Mouse (Mus musculus) heart, embryonic 15.5 days (tissue): ENCODE measurements around the gene Acaca. TPM values are rescaled to one million over a fixed set of nuclear protein-coding genes. Genes with fewer than 3 reads are reported as not detected.
"Not testable (repeated sequence)": the region's sequence is repeated elsewhere in the genome, so short reads cannot be mapped to it uniquely, and the experiment has no call there.

Experiments used
- ATAC-seq: fragments of 200-750 bp; cut with Nextera tagmentation; replicated peaks from 2 replicates; pipeline ENCODE4 v1.8.0; 2017; ENCODE audit warnings: low read depth, moderate TSS enrichment; ENCODE audit not compliant: insufficient number of reproducible peaks, insufficient read depth, low FRiP score
- H3K27ac ChIP-seq: fragments of 300-500 bp; sonication (generic); 2 replicates; pipeline ENCODE4 v1.5.1; 2015; ENCODE audit warnings: mild to moderate bottlenecking, inconsistent platforms
- H3K27me3 ChIP-seq: fragments of 300-500 bp; sonication (generic); 2 replicates; pipeline ENCODE4 v1.6.1; 2015; ENCODE audit warnings: inconsistent platforms
- H3K36me3 ChIP-seq: fragments of 300-500 bp; sonication (generic); 2 replicates; pipeline ENCODE4 v1.6.1; 2015; ENCODE audit warnings: mild to moderate bottlenecking, inconsistent platforms
- H3K4me1 ChIP-seq: fragments of 300-500 bp; sonication (generic); replicated peaks from 2 replicates; pipeline ENCODE4 v1.6.1; 2015; ENCODE audit warnings: inconsistent platforms
- H3K4me2 ChIP-seq: fragments of 300-500 bp; sonication (generic); 2 replicates; pipeline ENCODE4 v1.6.1; 2015; ENCODE audit warnings: inconsistent platforms, mild to moderate bottlenecking, moderate library complexity
- H3K4me3 ChIP-seq: fragments of 300-500 bp; sonication (generic); 2 replicates; pipeline ENCODE4 v1.5.1; 2015; ENCODE audit warnings: mild to moderate bottlenecking, inconsistent platforms
- H3K9ac ChIP-seq: fragments of 300-500 bp; sonication (generic); 2 replicates; pipeline ENCODE4 v1.6.1; 2015; ENCODE audit warnings: mild to moderate bottlenecking, inconsistent platforms
- H3K9me3 ChIP-seq: fragments of 300-500 bp; sonication (generic); replicated peaks from 2 replicates; pipeline ENCODE4 v1.6.1; 2016; ENCODE audit warnings: inconsistent platforms
- WGBS: fragments of 180-500 bp; shearing (Covaris S2); methylation state at CpG from one replicate; pipeline ENCODE4 v1.1.7; 2015; ENCODE audit warnings: mixed read lengths; 5-methylcytosine and 5-hydroxymethylcytosine counted together
- polyA plus RNA-seq: library from polyadenylated mRNA; unstranded; fragments of >200 nt; fragmentation: Nextera tagmentation; extraction: Ambion mirVana; gene quantifications from 2 replicates; pipeline ENCODE4 v1.2.1, GENCODE M21; 2015

The Acaca gene
- polyA plus RNA-seq, 1 experiment from 2014 or later: 5.9 TPM

DNA sequence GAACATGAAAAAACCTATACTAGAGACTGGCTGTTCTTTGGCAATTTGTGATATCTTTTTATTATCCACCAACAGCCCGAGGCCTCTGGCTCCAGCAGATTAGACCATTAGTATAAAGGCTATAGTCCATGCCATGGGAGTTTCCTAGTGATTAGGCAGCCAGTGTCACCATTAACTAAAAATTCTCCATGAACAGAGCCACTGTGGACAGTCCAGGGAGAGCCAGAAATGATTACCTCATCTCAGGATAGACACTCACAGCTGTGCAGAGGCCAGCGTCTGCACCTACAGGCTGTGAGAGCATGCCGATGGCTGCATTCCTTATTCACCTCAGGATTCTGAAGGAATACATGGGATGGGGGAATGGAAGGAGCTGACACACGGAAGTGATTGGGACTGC, 243.7 kb downstream of the Acaca start:
- Histone ChIP-seq H3K36me3 (0 out of 2 replicates have a peak, but pooled peaks cover 4% of the 10 kb centered on the region), H3K4me1 (no peaks in the 10 kb centered on the region), H3K27ac (no peak overlapping the region), H3K27me3 (no peaks in the 10 kb centered on the region), H3K9me3 (no peaks in the 10 kb centered on the region), H3K9ac (no peak overlapping the region), H3K4me3 (no peak overlapping the region), H3K4me2 (no peak overlapping the region)
- 76% methylated on average over 4 of the region's 4 CpGs for WGBS
- no peak for ATAC-seq

DNA sequence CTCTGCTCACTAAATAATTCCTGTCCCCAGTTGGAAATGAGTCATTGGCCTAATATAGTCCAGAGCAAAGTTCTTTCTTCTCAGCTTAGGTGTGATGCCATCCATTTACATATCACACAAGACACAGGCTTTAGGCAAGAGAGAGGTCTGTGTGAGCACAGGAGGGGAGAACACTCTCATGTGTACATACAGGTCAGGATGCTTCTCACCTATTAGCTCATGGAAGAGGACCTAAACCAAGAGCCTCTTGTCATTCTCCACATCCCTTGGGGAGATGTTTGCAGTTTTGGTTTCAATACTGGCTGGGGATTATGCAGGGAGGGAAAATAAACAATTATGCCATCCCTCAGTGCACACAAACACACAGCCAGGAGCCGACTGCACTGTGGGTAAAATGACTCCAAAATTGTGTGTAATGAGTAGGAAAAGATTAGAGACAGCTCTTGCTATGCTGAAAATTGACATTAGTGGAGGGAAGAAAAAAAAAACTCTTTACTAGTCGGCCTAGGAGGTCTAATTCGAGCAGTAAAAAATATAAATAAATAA, 246.6 kb downstream of the Acaca start:
- 81% methylated on average over 3 of the region's 3 CpGs for WGBS
- Histone ChIP-seq H3K4me1 (no peaks in the 10 kb centered on the region), H3K36me3 (0 out of 2 replicates have a peak, but pooled peaks cover 4% of the 10 kb centered on the region), H3K4me3 (no peak overlapping the region), H3K27me3 (no peaks in the 10 kb centered on the region), H3K9ac (no peak overlapping the region), H3K9me3 (no peaks in the 10 kb centered on the region), H3K27ac (no peak overlapping the region), H3K4me2 (no peak overlapping the region)
- ATAC-seq: no peak

DNA sequence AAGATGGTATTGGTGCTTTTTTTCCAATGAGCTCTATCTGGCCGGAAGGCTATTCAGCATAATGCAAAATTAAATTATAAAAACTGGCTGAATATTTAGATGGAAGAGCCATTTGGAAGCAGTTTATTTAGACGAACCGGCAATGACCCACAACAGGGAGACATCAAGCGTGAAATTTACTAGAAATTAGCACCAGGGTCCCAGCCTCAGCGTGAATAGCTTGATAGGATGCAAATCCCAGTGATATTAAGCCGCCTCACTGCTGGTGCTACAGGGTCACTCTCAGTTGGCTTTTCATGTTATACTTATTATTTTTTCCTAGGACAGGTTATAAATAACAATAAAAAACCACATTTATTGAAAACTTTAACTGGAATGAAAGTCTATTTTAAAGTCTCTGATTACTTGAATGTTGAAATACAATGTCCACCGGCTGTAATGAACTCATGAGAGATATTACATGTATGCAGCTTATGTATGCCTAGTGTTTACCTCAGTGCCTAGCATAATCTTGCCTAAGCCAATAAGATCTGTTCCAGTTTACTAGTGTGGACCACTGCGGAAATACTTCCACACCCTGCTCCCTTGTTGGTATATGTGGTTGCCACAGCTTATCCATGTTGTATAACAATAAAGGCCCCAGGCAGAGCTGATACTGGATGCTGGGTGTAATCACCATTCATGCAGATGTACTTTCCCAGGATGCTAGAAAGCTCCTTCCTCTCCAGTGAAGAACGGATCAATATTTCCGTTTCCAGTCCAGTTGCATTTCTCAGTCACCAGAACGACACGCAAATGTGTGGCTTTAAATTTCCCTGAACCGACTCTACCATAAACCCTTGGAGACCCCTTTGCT, 247.3 kb downstream of the Acaca start:
- Histone ChIP-seq H3K36me3 (0 out of 2 replicates have a peak, but pooled peaks cover 4% of the 10 kb centered on the region), H3K4me1 (no peaks in the 10 kb centered on the region), H3K9ac (no peak overlapping the region), H3K4me2 (no peak overlapping the region), H3K27ac (no peak overlapping the region), H3K27me3 (no peaks in the 10 kb centered on the region), H3K4me3 (no peak overlapping the region), H3K9me3 (no peaks in the 10 kb centered on the region)
- WGBS: 89% methylated on average over 13 of the region's 13 CpGs
- ATAC-seq: no peak

DNA sequence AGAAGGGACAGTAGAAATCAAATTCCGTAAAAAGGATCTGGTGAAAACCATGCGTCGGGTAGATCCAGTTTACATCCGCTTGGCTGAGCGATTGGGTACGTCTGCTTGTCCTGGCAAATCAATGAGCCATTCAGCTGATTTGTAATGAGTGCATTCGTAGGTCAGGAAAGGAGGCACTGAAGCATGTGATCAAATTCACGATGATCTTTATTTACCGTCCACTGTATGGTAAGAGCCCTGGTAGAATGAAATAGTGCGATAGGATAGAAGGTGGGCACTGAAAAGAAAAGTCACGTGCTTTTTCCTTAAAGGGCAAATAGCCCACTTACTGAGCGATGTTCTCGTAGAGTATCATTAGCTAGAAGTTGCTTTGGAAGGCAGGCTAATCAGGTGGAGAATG, 253.0 kb downstream of the Acaca start:
- no peak overlapping the region for H3K4me3 ChIP-seq
- 87% methylated on average over 13 of the region's 13 CpGs for WGBS

DNA sequence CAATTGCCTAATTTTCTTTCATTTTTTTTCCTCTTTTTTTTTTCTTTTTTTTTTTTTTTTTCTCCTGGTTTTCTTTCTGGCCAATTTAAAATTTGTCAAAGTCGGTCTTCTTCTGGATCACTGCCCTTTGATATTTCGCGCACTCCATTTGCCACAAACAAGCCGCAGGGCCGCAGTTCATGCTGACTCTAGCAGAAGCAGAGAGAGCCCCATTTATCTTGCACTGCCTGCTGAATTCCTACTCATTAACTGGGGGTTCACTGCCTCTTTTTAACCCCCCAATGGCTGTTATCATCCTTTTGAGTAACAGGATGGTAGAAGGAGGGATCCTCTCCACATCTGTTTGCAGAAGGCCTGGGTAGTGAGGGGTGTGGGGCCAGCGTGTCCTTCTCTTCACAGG, 254.4 kb downstream of the Acaca start:
- Histone ChIP-seq H3K4me3 (no peak overlapping the region), H3K36me3 (0 out of 2 replicates have a peak, but pooled peaks cover 8% of the 10 kb centered on the region), H3K9ac (no peak overlapping the region), H3K27ac (no peak overlapping the region), H3K4me2 (no peak overlapping the region), H3K4me1 (peaks cover 8% of the 10 kb centered on the region), H3K9me3 (no peaks in the 10 kb centered on the region), H3K27me3 (no peaks in the 10 kb centered on the region)
- ATAC-seq: no peak
- 88% methylated on average over 6 of the region's 6 CpGs for WGBS

More for the DNA sequence above, 253.0 kb downstream of the Acaca start:
- H3K27ac ChIP-seq: no peak overlapping the region
- 0 out of 2 replicates have a peak, but pooled peaks cover 8% of the 10 kb centered on the region for H3K36me3 ChIP-seq
- H3K9me3 ChIP-seq: no peaks in the 10 kb centered on the region
- no peak overlapping the region for H3K9ac ChIP-seq
- no peaks in the 10 kb centered on the region for H3K27me3 ChIP-seq
- H3K4me2 ChIP-seq: no peak overlapping the region
- H3K4me1 ChIP-seq: no peaks in the 10 kb centered on the region
- ATAC-seq: no peak

DNA sequence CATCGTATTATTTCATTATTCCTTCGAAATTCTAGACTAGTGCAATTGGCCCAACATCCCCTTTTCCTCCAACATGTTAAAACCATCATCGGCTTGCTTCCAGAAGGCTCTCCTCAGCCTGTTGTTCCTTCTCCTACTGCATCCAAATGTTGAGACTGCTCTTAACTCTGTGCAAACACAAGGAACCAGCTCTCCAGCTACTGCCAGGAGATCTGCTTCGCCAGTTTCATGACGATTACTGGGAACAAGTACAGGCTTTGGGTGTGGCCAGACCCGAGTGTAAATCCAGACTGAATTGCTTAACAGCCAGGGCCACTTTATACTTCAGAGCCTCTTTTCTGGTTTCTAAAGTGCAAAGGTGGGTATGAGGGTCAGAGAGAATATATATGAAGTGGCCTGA, 259.9 kb downstream of the Acaca start:
- Histone ChIP-seq H3K36me3 (no peaks in the 10 kb centered on the region), H3K4me3 (no peak overlapping the region), H3K9me3 (no peaks in the 10 kb centered on the region), H3K27me3 (no peaks in the 10 kb centered on the region), H3K9ac (no peak overlapping the region), H3K4me1 (peaks cover 12% of the 10 kb centered on the region), H3K4me2 (no peak overlapping the region), H3K27ac (no peak overlapping the region)
- WGBS: 63% methylated on average over 6 of the region's 6 CpGs
- ATAC-seq: no peak

DNA sequence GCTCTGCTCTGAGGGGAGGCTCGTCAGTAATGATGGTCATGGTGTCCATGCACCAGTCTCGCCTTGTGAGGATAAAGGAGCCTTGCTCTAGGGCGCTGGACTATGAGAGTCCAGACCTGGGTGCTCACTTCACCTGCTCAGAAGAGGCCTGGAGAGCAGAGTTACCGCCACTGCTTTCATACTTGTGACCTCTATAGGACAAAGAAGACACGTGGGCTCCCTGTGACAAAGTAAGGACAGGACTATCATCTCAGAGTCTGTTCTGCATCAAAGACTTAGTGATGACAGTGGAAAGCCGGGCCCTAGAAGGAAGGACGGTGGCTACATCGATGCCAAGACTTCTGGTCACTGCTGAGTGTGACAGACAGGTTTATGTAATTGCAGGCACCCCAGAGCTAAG, 261.7 kb downstream of the Acaca start:
- Histone ChIP-seq H3K9ac (no peak overlapping the region), H3K27ac (no peak overlapping the region), H3K4me2 (no peak overlapping the region), H3K9me3 (no peaks in the 10 kb centered on the region), H3K4me3 (no peak overlapping the region), H3K36me3 (no peaks in the 10 kb centered on the region), H3K4me1 (peaks cover 12% of the 10 kb centered on the region), H3K27me3 (no peaks in the 10 kb centered on the region)
- 52% methylated on average over 8 of the region's 8 CpGs for WGBS
- ATAC-seq: no peak

DNA sequence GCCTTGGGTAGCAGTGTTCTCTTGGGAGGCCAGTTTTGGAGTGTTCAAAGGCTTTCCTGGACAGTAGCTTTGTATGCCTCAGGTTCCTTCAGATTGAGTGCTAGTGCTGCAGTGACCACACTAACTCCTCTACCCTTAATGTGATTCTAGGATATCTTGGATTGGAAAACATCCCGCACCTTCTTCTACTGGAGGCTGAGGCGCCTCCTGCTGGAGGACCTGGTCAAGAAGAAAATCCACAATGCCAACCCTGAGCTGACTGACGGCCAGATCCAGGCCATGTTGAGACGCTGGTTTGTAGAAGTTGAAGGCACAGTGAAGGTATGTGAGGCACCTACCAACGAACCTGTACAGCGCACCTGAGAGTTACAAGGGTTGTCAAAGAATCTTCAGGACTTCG, 262.6 kb downstream of the Acaca start:
- not testable (repeated sequence) for H3K36me3 ChIP-seq, H3K9ac ChIP-seq, H3K4me2 ChIP-seq, H3K27me3 ChIP-seq, H3K27ac ChIP-seq, H3K9me3 ChIP-seq, H3K4me3 ChIP-seq, ATAC-seq
- WGBS: 88% methylated on average over 7 of the region's 7 CpGs
- H3K4me1 ChIP-seq: peaks cover 12% of the 10 kb centered on the region

DNA sequence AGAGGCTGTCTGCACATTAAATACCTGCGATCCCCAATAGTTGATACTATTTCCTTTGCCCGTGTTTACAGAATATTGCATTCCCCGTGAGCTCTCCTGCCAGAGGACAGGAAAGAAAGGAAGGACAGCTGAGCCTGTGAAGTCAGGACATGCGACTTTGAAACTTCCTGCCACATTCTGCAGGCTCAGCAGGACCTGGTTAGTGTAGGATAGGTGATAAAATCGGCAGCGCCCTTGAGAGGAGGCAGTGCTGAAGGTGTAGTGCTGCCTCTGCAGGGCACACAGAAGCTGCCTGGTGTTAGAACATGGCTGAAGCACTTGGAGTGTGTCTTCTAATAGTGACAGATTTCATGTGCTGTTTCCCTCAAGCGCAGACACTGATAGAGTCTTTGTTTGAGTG, 264.1 kb downstream of the Acaca start:
- Histone ChIP-seq H3K27ac (no peak overlapping the region), H3K4me2 (no peak overlapping the region), H3K36me3 (peaks cover 3% of the 10 kb centered on the region; the same call in 1 of the 2 replicates), H3K9me3 (no peaks in the 10 kb centered on the region), H3K9ac (no peak overlapping the region), H3K4me1 (0 out of 2 replicates have a peak, but pooled peaks cover 5% of the 10 kb centered on the region), H3K4me3 (no peak overlapping the region), H3K27me3 (0 out of 2 replicates have a peak, but pooled peaks cover 3% of the 10 kb centered on the region)
- 41% methylated on average over 7 of the region's 7 CpGs for WGBS
- no peak for ATAC-seq

DNA sequence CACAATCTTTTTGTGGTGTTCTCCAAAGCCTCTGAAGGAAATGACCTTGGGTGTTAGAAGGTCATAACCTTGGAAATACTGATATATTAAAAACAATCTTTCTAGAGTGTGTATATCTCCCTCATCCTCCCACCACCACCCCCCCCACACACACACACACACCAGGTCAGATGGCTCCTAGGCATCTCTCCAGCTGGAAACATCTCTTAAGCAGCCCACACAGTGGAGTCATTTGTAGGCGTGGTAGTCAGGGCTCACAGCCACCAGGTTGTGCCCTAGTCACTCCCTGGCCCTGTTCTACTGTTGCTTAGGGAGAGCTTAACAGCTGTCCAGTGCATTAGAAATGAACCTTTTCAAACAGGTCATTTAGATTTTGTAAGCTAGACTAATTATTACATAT, 265.5 kb downstream of the Acaca start:
- no peak overlapping the region for H3K27ac ChIP-seq
- H3K4me2 ChIP-seq: no peak overlapping the region
- WGBS: 57% methylated on average over 1 of the region's 1 CpGs
- no peaks in the 10 kb centered on the region for H3K9me3 ChIP-seq
- 0 out of 2 replicates have a peak, but pooled peaks cover 5% of the 10 kb centered on the region for H3K4me1 ChIP-seq
- H3K36me3 ChIP-seq: peaks cover 6% of the 10 kb centered on the region; the same call in 1 of the 2 replicates
- H3K9ac ChIP-seq: no peak overlapping the region
- ATAC-seq: no peak
- H3K4me3 ChIP-seq: no peak overlapping the region
- H3K27me3 ChIP-seq: 0 out of 2 replicates have a peak, but pooled peaks cover 3% of the 10 kb centered on the region

DNA sequence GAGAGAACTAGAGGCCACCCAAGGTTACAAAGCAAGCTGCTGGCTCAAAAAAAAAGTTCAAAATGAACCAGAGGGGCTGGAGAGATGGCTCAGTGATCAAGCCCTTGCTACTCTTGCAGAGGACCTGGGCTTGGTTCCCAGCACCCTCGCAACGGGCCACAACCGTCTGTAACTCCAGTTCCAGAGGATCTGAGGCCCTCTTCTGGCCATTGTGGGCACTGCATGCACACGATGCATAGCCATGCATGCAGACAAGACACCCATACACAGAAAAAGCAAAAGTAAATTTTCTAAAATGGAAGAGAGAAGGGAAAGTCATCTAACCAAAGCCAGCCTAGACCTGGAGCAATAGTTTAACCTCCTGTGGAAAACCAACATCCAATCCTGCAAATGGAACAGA, 277.3 kb downstream of the Acaca start:
- Histone ChIP-seq H3K36me3 (no peaks in the 10 kb centered on the region), H3K4me3 (no peak overlapping the region), H3K9me3 (no peaks in the 10 kb centered on the region; the same call in 1 of the 2 replicates), H3K27ac (no peak overlapping the region), H3K9ac (no peak overlapping the region), H3K4me1 (peaks cover 10% of the 10 kb centered on the region; the same call in 1 of the 2 replicates), H3K27me3 (no peaks in the 10 kb centered on the region), H3K4me2 (no peak overlapping the region)
- WGBS: 95% methylated on average over 4 of the region's 4 CpGs
- ATAC-seq: no peak
